Mouse (Mus musculus) embryonic fibroblast, embryonic 13.5 days (primary cell): Measurements from ENCODE around the gene Rragd.

Source experiments
- CTCF ChIP-seq: IDR thresholded peaks from 2 replicates; pipeline ENCODE4 v1.5.1; 2011; ENCODE audit warnings: mild to moderate bottlenecking, control low read depth, low read length, moderate library complexity, borderline replicate concordance; ENCODE audit not compliant: insufficient read depth
- POLR2A ChIP-seq: IDR thresholded peaks from 2 replicates; pipeline ENCODE4 v1.6.1; 2011; ENCODE audit warnings: low read depth, mild to moderate bottlenecking, control low read depth, low read length, moderate library complexity

- no peak for TF ChIP-seq CTCF
- TF ChIP-seq POLR2A = no peak
These were observed 82.1 kb downstream of the Rragd start for GRCm38 (mm10) chr4:33064986-33065385.
